Mouse (Mus musculus) layer of hippocampus, postnatal 10 days (tissue): ENCODE results near the gene Ccdc69. TPM values are rescaled to one million over a fixed set of nuclear protein-coding genes. Genes with fewer than 3 reads are reported as not detected.
"Not testable (repeated sequence)": the region's sequence is repeated elsewhere in the genome, so short reads cannot be mapped to it uniquely, and the experiment has no call there.

Source experiments
- DNase-seq, 2 experiments: peaks; one replicate each; pipeline ENCODE4 v3.0.0; 2021; ENCODE audit warnings: low spot score in 2 of 2
- long read RNA-seq: library from polyadenylated mRNA; stranded (forward); transcript quantifications from one replicate; pipeline ENCODE4 v2.0.0, GENCODE M21; 2023
- total RNA-seq, 2 experiments: library from RNA; stranded (reverse); gene quantifications; 2 replicates each; pipeline ENCODE4 v1.2.3; 2021

Ccdc69 gene
- under 1 TPM; 0.40 to 0.59 TPM for total RNA-seq
- long read RNA-seq, partial matches to known transcripts = 0 of 1 reads
- long read RNA-seq, other reads (novel, unspliced or antisense) = 0 of 1 reads

DNA sequence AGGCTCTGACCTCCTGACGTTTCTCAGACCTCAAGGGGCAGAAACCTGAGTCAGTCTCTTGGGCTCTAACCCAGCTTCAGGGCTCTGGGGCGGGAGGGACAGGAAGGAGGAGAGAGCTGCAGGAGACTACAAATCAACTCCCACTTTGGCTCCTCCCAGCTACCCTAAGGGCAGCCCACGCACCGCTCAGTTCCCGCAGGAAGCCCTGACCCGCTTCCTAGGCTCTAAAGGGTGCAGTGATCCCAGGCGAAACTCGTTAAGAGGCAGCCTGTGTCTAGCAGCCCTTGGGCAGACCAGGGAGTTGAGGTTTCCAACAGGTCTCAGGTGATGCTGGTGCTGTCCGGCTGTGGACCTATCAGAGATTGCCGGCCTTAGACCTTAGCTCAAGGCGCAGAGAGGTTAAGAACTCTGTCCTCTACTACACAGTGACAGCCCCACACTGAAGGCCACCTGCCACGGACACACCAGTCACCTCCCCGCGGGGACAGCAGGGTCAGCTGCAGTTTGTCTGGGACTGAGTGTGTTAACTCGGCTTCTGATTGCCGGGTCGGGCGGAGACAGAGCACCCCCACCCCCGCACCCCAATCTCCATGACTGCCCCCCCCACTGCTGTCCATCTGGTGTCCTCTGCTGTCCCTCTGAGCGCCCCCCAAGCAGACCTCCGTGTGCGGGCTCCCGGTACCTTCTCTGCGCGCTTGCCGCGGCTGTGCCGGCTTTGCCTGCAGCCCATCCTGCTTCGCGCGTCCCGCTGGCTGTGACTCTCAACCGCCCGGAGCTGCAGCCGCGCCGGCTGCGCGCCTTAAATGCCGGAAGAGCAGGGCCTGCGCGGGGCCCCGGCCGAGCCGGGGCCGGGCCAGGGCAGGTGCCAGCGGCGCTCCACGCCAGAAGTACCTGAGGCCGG is at the start of gene Ccdc69:
Ccdc69 (minus strand) TSS at position 801 of the 901 bp plus-strand sequence.
- DNase-seq = peak in 1 of 2 experiments; percentile 45

DNA sequence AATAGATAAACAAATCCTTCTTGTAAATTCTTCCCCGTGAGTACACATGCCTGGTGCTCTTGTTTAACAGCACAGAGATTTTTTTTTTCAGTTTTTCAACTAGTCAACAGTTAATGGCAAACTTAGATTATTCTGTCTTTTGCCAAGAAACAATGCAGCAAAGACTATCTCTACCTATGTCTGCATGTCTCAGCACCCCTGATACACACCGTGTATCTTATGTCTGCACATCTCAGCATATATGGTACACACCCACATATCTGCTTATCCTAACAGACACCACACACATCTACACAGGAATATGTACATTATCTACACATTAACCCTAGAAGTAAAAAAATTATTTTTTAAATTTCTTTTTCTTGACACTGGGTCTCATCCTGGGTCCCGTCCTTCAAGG is 48.7 kb upstream of the Ccdc69 start:
- DNase-seq = no peak

- no peak for DNase-seq
Measured at GRCm38 (mm10) chr11:55121430-55121829, 43.5 kb upstream of the Ccdc69 start.

DNA sequence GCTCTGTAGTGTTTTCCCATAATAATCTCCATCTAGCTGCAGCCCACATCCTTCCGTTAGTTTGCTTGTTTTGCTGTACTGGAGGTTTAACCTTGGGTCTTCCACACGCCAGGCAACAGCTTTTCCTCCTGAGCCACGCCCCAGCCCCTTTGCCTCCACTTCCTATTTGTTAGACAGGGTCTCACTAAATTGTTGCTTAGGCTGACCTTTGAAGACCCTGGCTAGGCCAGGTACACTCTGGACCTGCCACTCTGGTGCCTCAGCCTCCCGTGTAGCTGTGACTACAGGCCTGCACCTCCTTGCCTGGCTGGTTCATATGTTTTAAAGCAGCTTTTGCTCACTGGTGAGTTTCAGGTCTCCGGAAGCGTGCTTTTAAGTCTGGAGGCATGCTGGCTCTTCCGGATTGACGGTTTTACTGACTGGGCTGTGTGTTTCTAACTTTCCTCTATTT is 42.9 kb upstream of the Ccdc69 start:
- DNase-seq = no peak

- DNase-seq = no peak
Measured at GRCm38 (mm10) chr11:55120279-55120678, 42.3 kb upstream of the Ccdc69 start.

- no peak for DNase-seq
Measured at GRCm38 (mm10) chr11:55117031-55117430, 39.1 kb upstream of the Ccdc69 start.

DNA sequence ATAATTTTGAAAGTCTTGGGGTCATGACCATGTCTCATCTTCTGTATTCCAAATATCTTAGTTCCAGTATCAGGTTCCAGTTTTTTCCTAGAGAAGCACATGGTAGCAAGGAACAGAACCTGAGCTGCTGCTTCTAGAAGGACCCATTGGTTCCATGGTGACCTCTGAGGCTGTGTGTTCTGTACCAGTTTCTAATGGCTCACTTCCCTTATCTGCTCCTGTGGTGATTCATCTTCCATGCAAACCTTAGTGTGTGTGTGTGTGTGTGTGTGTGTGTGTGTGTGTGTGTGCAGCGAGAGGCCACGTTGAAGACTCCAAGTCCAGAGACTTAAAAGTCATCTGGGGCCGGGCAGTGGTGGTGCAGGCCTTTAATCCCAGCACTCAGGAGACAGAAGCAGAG is 38.1 kb upstream of the Ccdc69 start:
- no peak for DNase-seq

DNA sequence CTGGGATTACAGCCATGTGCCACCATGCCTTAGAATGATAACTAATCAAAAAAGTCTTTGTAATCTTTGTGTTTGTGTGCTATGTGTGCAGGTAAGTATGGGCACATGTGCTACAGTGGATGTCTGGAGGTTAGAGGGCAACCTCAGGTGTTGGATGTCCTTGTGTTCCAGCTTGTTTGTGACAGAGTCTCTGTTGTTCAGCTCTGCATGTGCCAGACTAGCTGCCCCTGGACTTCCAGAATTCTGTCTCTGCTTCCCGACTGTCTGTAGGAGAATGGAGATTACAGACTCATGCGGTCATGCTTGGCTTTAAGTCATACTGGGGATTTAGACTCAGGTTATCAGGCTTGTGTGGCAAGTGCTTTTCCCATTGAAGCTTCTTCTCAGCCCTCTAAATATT is 36.4 kb upstream of the Ccdc69 start:
- DNase-seq = no peak

DNA sequence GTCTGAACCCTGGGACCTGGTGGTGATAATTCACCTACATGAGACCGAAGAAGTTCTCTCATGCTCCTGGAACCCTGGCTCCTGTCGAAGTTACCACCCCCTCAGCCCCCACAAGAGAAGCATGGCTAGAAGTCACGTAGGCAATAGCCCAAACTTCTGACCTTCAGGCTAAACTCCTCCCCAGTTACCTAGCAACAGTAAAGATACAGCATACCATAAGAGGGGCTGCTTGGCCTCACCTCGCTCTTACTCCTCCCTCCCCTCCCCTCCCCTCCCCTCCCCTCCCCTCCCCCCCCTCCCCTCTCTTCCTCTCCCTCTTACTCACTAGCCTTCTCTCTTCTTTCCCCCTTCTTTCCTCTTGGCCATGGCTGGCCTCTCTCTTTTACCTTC is 35.9 kb upstream of the Ccdc69 start:
- not testable (repeated sequence) for DNase-seq

DNA sequence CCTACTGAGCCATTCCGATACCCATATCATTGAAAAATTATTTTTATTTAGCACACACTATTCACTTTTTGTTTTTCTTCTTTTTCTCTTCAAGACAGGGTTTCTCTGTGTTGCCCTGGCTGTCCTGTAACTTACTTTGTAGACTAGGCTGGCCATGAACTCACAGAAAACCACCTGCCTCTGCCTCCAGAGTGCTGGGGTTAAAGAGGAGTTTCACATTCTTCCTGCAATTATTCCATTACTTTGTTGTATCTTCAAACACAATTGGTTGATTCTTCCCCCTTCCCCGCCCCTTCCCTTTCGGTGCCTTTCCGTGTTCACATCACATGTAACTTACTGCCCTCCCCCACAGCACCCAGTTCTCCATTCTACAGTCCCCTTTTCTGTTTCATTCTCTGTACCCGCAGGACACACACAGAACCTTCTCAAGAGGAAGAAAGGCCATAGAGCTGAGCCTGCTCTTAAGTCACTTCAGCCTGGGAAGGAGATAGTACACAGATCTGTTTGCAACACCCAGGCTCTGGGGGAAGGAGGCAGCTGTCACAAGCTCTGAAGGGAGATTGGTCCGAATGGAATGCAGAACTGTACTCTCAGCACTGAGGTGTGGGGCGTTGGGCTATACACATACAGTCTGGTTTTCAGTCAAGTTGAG is 35.4 kb upstream of the Ccdc69 start:
- no peak for DNase-seq

- no peak for DNase-seq
Measured at GRCm38 (mm10) chr11:55110566-55111169, 32.7 kb upstream of the Ccdc69 start.

- DNase-seq = no peak
Measured at GRCm38 (mm10) chr11:55109521-55110300, 31.8 kb upstream of the Ccdc69 start.

DNA sequence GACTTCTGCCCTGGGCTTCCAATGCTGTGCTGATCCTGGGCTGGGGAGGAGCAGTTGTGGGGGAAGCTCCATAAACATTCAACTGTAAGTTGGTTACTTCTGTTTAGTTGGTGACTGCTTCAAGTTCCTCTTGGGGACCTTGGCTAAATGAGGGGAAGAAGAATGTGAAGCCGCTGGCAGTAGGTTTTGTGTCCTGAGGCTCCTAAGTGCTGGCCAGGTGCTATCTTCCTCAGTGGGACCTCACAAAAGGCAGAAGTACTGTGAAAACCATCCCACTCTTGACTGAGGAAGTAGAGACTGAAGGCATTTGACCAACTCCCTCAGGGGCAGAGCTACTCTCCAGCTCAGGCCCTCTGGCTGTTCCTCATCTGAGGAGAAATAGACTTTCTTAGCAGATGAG is 28.7 kb upstream of the Ccdc69 start:
- DNase-seq = no peak

GRCm38 (mm10) chr11:55105389-55105788 is 27.5 kb upstream of the Ccdc69 start:
- no peak for DNase-seq

DNA sequence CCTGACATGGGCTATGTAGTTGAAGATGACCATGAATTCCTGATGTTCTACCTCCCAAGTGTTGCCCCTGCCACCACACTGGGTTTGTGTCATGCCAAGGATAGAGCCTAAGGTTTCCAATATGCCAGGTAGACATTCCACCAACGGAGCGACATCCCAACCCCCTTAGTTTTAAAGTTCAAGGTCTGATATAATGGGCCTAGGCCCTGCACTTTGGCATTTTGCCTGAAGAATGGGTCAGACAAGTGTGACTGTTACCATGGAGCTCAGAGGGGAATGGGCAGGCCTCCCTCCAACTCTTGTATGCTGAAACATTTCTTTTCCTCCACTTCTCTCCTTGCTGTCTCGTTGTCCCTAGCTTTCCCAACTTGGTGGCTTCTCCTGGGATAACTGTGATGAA is 25.3 kb upstream of the Ccdc69 start:
- DNase-seq = no peak

DNA sequence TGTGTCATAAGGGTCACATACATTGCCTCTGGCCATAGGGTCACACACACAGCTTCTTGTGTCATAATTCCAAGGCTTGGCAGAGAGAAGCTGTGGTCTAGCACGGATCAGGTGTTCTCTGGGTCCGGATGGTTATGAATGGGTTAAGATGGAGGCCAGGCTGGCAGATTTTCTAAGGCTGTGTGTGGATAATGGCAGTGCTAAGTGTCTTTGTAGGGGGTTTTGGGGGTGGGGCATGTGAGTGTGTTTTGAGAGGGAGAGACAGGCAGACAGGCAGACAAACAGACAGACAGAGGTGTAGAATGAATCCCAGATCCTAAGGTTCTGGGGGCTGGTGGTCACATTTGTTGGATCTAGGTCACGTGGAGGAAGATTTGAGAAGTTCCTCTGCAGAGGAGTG is 24.1 kb upstream of the Ccdc69 start:
- no peak for DNase-seq

- DNase-seq = no peak
Measured at GRCm38 (mm10) chr11:55099868-55100267, 21.9 kb upstream of the Ccdc69 start.

DNA sequence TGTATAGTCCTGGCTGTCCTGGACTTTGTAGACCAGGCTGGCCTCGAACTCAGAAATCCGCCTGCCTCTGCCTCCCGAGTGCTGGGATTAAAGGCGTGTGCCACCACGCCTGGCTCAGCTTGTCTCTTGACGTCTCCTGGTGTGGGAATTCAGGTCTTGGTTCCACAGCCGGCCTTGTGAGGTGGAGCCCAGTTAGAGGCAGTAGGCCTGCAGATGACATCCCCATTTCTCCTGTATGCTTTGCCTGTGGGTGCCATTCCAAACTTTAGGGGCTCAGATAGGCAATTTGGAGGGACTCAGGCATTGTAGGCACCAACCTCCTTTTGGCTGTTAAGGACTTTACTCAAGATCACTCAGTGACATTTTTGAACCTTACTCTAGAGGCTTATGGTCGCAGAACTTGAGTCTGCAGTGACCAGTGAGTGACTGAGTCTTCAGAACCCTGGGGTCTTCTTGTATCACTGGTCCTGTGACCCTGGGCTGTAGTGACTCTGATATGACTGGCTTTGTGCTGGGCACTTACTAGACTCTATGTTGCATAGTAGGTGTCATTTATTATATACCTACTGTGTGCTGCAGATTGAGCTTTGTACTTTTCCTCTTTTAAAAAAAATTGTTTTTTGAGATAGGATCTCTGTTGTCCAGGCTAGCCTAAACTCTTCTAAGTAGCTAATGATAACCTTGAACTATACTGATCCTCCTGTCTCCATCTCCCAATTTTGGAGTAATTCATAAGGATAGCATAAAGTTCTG is 21.3 kb upstream of the Ccdc69 start:
- no peak for DNase-seq

DNA sequence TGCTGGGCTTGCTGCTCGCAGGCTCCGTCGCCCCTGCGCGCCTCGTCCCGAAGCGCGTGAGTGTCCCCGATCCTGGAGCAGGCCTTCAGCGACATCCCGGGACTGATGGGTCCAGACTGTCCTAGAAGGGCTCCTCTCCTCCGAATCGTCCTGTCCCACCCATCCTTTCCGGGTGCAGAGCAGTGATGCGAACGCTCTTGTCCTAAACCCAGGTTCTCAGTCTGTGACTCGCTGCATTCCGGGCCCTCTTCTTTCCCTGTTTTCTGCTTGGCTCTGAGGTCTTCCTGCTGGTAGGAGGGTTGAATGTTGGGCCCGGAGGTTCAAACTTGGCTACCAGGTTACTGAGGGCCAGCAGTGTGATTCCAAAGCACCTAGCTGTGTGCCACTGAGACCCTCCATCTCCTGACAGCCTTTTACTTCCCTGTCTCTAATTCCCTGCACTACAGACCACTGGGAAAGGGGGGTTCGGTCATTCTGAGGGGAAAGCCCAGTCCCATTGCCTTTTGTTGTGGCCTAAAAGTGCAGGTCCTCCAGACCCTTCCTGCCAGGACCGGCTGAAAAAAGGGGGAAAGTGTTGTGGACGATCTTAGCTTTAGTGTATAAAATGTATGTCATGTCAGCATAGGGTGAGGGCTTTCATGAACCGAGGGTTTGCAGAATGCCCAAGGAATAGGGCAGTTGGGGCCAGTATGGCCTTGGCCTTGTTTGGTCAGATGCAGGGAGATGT is 20.4 kb upstream of the Ccdc69 start:
- DNase-seq = no peak
